Mouse (Mus musculus): ENCODE measurements around the gene Elp5. TPM values are rescaled to one million over a fixed set of nuclear protein-coding genes. Genes with fewer than 3 reads are reported as not detected.

Gene Elp5
- total RNA-seq, 2 experiments from 2014 or later: 62.7 to 81.3 TPM

GRCm38 (mm10) chr11:69992932-69993331 is 10.6 kb upstream of the Elp5 start:
- DNase-seq (ENCODE audit: low spot score in 2 of 2): no peak

GRCm38 (mm10) chr11:69992396-69992795 is 10.1 kb upstream of the Elp5 start:
- DNase-seq (ENCODE audit: low spot score in 2 of 2): no peak

- no peak for DNase-seq (ENCODE audit: low spot score in 2 of 2)
Observed at GRCm38 (mm10) chr11:69991711-69992110, 9.4 kb upstream of the Elp5 start.

- DNase-seq (ENCODE audit: low spot score in 2 of 2): peak; percentile 93
Observed at GRCm38 (mm10) chr11:69990850-69991691, 8.8 kb upstream of the Elp5 start, which contains the start of gene Gabarap. Gene Gabarap, plus strand, starts transcription at chr11:69991143.

GRCm38 (mm10) chr11:69989949-69990348 is 7.6 kb upstream of the Elp5 start:
- no peak for DNase-seq (ENCODE audit: low spot score in 2 of 2)

GRCm38 (mm10) chr11:69984431-69984830 is 2.1 kb upstream of the Elp5 start:
- DNase-seq (ENCODE audit: low spot score in 2 of 2): no peak

- DNase-seq (ENCODE audit: low spot score in 2 of 2): no peak
Observed at GRCm38 (mm10) chr11:69983377-69983776, 1.1 kb upstream of the Elp5 start.

- no peak for DNase-seq (ENCODE audit: low spot score in 2 of 2)
Observed at GRCm38 (mm10) chr11:69982877-69983276, 560 bp upstream of the Elp5 start.

- peak in 1 of 2 experiments; percentile 41 for DNase-seq (ENCODE audit: low spot score in 2 of 2)
Observed at GRCm38 (mm10) chr11:69981141-69981762, 1.1 kb downstream of the Elp5 start, which contains the start of gene Ctdnep1. Gene Ctdnep1, plus strand, starts transcription at chr11:69981156.

GRCm38 (mm10) chr11:69980196-69981140 is 1.8 kb downstream of the Elp5 start:
- DNase-seq (ENCODE audit: low spot score in 2 of 2): peak; percentile 99 to 100

GRCm38 (mm10) chr11:69979827-69980195 is 2.5 kb downstream of the Elp5 start:
- DNase-seq (ENCODE audit: low spot score in 2 of 2): no peak

- DNase-seq (ENCODE audit: low spot score in 2 of 2): no peak
Observed at GRCm38 (mm10) chr11:69976271-69976670, 6.0 kb downstream of the Elp5 start.

GRCm38 (mm10) chr11:69974907-69975306 is 7.4 kb downstream of the Elp5 start:
- DNase-seq (ENCODE audit: low spot score in 2 of 2): no peak

GRCm38 (mm10) chr11:69970775-69971174 is 11.5 kb downstream of the Elp5 start:
- no peak for DNase-seq (ENCODE audit: low spot score in 2 of 2)

- no peak for DNase-seq (ENCODE audit: low spot score in 2 of 2)
Observed at GRCm38 (mm10) chr11:69970222-69970621, 12.1 kb downstream of the Elp5 start.

- DNase-seq (ENCODE audit: low spot score in 2 of 2): no peak
Observed at GRCm38 (mm10) chr11:69968793-69969192, 13.5 kb downstream of the Elp5 start.

GRCm38 (mm10) chr11:69966860-69967517 is 15.3 kb downstream of the Elp5 start:
- no peak for DNase-seq (ENCODE audit: low spot score in 2 of 2)

- no peak for DNase-seq (ENCODE audit: low spot score in 2 of 2)
Observed at GRCm38 (mm10) chr11:69966006-69966859, 16.1 kb downstream of the Elp5 start.

GRCm38 (mm10) chr11:69965271-69966005 is 16.9 kb downstream of the Elp5 start:
- DNase-seq (ENCODE audit: low spot score in 2 of 2): no peak
